Mouse (Mus musculus) forebrain, embryonic 15.5 days (tissue): ENCODE measurements at regions not wholly inside any gene's neighbourhood (a gene's known extent, or its start where the extent isn't known, plus 50 kb on each side); places are given as distances from the start of the nearest gene placed in this dataset.
A peak's percentile ranks its signal among the peaks of the same experiment; 100 is the strongest.

Source experiments
- ATAC-seq: fragments of 200-750 bp; cut with Nextera tagmentation; replicated peaks from 2 replicates; pipeline ENCODE4 v1.8.0; 2017; ENCODE audit warnings: mild to moderate bottlenecking, moderate TSS enrichment, moderate library complexity
- H3K27ac ChIP-seq: fragments of 300-500 bp; sonication (generic); replicated peaks from 2 replicates; pipeline ENCODE4 v1.5.1; 2015; ENCODE audit warnings: mild to moderate bottlenecking, inconsistent platforms
- H3K27me3 ChIP-seq: fragments of 300-500 bp; sonication (generic); 2 replicates; pipeline ENCODE4 v1.6.1; 2015; ENCODE audit warnings: inconsistent platforms
- H3K36me3 ChIP-seq: fragments of 300-500 bp; sonication (generic); 2 replicates; pipeline ENCODE4 v1.6.1; 2015; ENCODE audit warnings: mild to moderate bottlenecking, inconsistent platforms
- H3K4me1 ChIP-seq: fragments of 300-500 bp; sonication (generic); 2 replicates; pipeline ENCODE4 v1.6.1; 2015; ENCODE audit warnings: inconsistent platforms
- H3K4me2 ChIP-seq: fragments of 300-500 bp; sonication (generic); replicated peaks from 2 replicates; pipeline ENCODE4 v1.6.1; 2015; ENCODE audit warnings: mild to moderate bottlenecking, inconsistent platforms
- H3K4me3 ChIP-seq: fragments of 300-500 bp; sonication (generic); 2 replicates; pipeline ENCODE4 v1.5.1; 2015; ENCODE audit warnings: mild to moderate bottlenecking, inconsistent platforms
- H3K9ac ChIP-seq: fragments of 300-500 bp; sonication (generic); replicated peaks from 2 replicates; pipeline ENCODE4 v1.6.1; 2015; ENCODE audit warnings: mild to moderate bottlenecking, inconsistent platforms
- H3K9me3 ChIP-seq: fragments of 300-500 bp; sonication (generic); 2 replicates; pipeline ENCODE4 v1.6.1; 2016; ENCODE audit warnings: inconsistent platforms
- WGBS: fragments of 180-500 bp; shearing (Covaris S2); methylation state at CpG from one replicate; pipeline ENCODE4 v1.1.7; 2015; ENCODE audit warnings: mixed read lengths; 5-methylcytosine and 5-hydroxymethylcytosine counted together

DNA sequence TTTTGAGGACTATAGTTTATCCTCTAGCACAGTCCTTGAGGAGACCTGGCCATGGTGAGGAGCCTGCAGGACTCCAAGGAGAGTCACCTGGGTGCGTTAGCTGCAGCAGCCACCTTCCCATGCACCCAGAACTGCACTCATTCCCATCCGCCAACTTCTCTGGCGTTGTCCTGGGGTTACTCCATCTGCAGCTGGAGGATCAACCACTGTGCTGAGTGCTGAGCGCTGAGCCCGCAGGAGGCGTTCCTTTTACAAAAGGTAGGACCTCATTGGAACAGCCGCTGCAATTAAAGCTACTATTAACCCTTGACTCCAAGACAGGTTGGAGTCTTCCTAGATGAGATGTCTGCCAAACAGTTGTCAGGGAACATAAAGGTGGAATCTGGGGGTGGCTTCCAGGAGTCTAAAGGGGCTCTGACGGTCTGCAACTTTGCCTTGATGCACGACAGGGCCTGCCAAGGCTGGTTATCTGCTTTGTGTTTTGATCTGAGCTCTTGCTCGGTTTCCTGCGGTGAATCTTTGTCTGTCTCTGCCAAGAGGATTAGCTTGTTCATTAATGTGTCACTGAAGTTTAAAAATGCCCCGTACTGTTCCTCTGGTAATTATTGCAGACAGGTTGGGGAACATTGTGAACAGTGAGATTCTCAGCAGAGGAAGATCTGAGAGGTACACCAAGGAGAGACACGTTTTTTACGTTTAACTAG, 152.1 kb downstream of the Fam173b start:
- WGBS = 11% methylated on average over 14 of the region's 14 CpGs
- H3K4me3 ChIP-seq = no peak overlapping the region
- H3K36me3 ChIP-seq = no peaks in the 10 kb centered on the region
- H3K4me1 ChIP-seq = peaks cover 10% of the 10 kb centered on the region
- H3K9ac ChIP-seq = no peak overlapping the region
- H3K9me3 ChIP-seq = no peaks in the 10 kb centered on the region
- H3K27me3 ChIP-seq = no peaks in the 10 kb centered on the region
- H3K4me2 ChIP-seq = no peak overlapping the region
- peak; percentile 55; the same call in 1 of the 2 replicates for ATAC-seq
- no peak overlapping the region for H3K27ac ChIP-seq

DNA sequence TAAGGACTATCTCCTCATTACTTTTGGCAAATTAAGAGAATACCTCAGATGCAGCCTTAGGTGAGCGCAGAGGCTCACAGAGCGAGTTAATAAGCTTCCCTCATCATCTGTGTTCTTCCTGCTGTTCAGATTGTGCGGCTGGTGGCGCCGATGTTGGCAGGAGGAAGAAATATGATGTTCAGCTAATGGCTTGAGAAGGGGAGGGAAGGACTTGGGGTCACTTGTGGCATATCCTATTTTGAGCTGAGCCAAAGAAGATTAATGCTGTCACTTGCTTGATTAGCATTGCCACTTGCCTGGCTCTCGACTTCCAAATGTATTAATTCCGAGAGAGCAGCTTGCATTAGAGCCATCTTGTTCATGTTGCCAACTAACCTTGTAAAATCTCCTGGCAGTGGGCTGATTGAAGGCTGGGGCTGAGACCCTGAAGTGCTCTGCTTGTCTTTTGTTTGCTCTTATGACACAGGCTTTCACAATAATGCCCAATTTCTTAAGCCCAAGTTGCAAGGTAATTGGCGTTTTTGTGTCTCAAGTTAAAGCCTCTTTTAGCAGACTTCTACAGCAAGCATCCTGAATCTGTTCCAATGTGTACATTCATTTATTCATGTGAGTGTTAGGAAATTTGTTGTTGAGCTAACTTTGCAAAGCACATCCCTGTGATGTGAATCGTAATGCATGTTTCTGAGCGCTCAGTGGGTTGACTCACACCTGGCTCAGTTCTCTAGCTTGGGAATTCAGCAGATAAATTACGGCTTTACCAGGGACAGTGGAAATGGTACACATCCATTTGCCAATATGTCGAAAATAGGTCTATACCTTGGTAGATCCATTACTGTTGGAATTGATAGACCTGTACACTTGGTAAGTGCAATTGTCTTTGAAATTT, 167.6 kb downstream of the Fam173b start:
- Histone ChIP-seq H3K27me3 (no peaks in the 10 kb centered on the region), H3K9ac (no peak overlapping the region), H3K4me2 (no peak overlapping the region), H3K27ac (no peak overlapping the region), H3K36me3 (no peaks in the 10 kb centered on the region), H3K4me3 (no peak overlapping the region), H3K9me3 (no peaks in the 10 kb centered on the region), H3K4me1 (peaks cover 16% of the 10 kb centered on the region)
- 32% methylated on average over 12 of the region's 12 CpGs for WGBS
- ATAC-seq = no peak; the same call in 1 of the 2 replicates

DNA sequence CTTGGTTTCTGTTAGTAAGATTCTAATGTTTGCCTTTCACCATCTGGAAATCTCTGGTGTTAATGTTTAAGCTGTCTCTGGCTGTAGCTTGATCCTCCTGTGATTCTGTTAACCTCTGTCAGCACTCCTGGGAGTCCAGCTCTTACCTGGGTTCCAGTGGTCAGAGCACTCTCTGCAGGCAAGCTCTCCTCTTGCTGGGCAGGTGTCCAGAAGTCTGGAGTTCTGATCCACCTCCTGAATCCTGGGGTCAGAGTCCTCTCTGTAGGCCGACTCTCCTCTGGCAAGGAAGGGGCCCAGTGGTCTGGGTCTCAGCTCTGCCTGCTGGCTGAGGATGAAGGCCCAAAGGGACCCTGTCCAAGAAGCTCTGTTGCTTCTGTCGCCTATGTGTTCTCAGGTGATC, 181.4 kb downstream of the Fam173b start:
- H3K4me3 ChIP-seq = no peak overlapping the region
- H3K9ac ChIP-seq = no peak overlapping the region
- H3K36me3 ChIP-seq = no peaks in the 10 kb centered on the region
- WGBS = 97% methylated on average over 2 of the region's 2 CpGs
- H3K4me2 ChIP-seq = no peak overlapping the region
- H3K4me1 ChIP-seq = no peaks in the 10 kb centered on the region
- ATAC-seq = no peak
- H3K27ac ChIP-seq = no peak overlapping the region
- H3K27me3 ChIP-seq = no peaks in the 10 kb centered on the region
- no peaks in the 10 kb centered on the region for H3K9me3 ChIP-seq

DNA sequence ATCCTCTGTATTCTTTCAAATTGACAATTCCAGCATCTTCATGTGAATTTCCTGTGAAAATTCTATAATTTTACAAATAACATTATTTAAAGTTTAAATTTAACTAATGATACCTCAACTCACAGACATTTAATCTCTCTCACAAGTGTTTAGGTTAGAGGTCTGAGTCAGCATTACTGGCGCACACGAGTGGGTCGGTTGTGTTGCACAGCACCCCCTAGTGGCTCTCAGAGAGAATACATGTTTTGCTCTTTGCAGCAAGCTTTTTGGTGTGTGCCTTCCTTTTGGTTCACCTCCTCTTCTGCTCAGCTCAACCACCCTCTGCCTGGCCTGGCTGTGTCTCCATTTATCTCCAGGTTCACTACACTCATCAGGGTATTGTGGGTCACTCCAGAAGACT, 183.4 kb downstream of the Fam173b start:
- no peak overlapping the region for H3K27ac ChIP-seq
- no peaks in the 10 kb centered on the region for H3K27me3 ChIP-seq
- 82% methylated on average over 3 of the region's 3 CpGs for WGBS
- no peak overlapping the region for H3K4me2 ChIP-seq
- H3K4me3 ChIP-seq = no peak overlapping the region
- no peaks in the 10 kb centered on the region for H3K9me3 ChIP-seq
- no peak for ATAC-seq
- H3K4me1 ChIP-seq = no peaks in the 10 kb centered on the region
- no peak overlapping the region for H3K9ac ChIP-seq
- H3K36me3 ChIP-seq = no peaks in the 10 kb centered on the region

DNA sequence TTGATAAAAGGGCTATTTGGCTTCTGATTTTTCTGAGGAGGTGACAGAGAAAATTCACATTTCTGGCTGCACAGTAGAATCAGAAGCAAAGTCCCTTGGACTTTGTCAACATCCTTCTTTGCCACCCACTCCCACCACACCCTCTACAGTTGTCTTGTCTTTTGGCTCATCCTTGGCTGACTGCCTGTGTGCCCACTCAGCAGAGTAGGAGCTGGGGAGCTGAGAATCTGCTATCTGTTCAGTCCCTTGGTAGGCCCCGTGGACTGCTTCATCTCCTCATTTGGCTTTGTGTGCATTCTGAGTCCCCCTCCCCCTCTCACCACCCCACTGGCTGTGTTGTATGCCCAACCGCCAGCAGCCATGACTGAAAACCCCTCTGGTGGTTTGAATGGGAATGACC, 197.2 kb downstream of the Fam173b start:
- ATAC-seq = no peak
- 77% methylated on average over 2 of the region's 2 CpGs for WGBS
- no peak overlapping the region for H3K4me2 ChIP-seq
- no peaks in the 10 kb centered on the region for H3K36me3 ChIP-seq
- H3K27ac ChIP-seq = no peak overlapping the region
- H3K9ac ChIP-seq = no peak overlapping the region
- no peaks in the 10 kb centered on the region for H3K9me3 ChIP-seq
- no peaks in the 10 kb centered on the region for H3K27me3 ChIP-seq
- H3K4me3 ChIP-seq = no peak overlapping the region
- H3K4me1 ChIP-seq = no peaks in the 10 kb centered on the region

DNA sequence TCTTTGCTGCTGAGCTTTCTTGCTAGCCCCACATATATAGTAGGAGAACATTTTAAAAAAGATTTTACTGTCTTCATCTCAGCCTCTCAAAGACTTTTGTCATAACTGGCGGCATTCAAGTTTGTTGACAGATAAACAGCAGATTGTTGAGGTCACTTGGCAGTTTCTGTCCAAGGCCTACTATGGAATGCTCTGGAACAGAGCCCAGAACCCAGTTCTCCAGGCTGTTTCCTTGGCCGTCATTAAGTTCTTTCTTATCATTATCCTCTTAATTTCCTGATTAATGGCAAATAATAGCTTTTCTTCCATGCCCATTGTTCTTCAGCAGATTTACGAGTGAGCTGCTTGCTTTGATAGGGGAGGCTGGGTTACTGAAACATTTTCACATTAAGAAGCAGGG, 203.9 kb downstream of the Fam173b start:
- no peaks in the 10 kb centered on the region for H3K27me3 ChIP-seq
- no peaks in the 10 kb centered on the region for H3K4me1 ChIP-seq
- H3K36me3 ChIP-seq = no peaks in the 10 kb centered on the region
- H3K27ac ChIP-seq = no peak overlapping the region
- H3K4me3 ChIP-seq = no peak overlapping the region
- H3K9ac ChIP-seq = no peak overlapping the region
- no peaks in the 10 kb centered on the region for H3K9me3 ChIP-seq
- no peak overlapping the region for H3K4me2 ChIP-seq
- ATAC-seq = no peak
- 24% methylated on average over 3 of the region's 3 CpGs for WGBS

DNA sequence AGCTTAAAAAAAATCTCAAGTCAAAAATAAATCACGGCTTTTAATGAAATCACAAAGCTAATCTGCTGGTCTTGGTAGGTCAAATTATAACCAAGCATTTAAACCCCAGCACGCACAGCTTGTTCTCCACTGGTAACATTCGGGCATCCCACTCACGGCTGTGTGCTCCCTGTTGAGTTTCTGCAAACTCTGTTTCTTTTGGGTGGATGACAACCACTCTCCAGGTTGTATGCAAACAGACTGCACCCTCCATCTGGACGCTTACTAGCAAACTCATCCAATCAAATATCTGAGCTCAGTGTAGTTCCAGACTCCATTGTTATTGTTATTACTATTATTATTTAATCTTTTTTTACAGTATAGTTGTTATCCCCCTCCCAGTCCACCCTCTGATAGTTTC, 213.9 kb downstream of the Fam173b start:
- H3K9ac ChIP-seq = no peak overlapping the region
- 89% methylated on average over 5 of the region's 5 CpGs for WGBS
- 0 out of 2 replicates have a peak, but pooled peaks cover 5% of the 10 kb centered on the region for H3K4me1 ChIP-seq
- no peaks in the 10 kb centered on the region for H3K27me3 ChIP-seq
- H3K27ac ChIP-seq = no peak overlapping the region
- no peak overlapping the region for H3K4me3 ChIP-seq
- no peaks in the 10 kb centered on the region for H3K9me3 ChIP-seq
- no peaks in the 10 kb centered on the region for H3K36me3 ChIP-seq
- no peak for ATAC-seq
- H3K4me2 ChIP-seq = no peak overlapping the region

DNA sequence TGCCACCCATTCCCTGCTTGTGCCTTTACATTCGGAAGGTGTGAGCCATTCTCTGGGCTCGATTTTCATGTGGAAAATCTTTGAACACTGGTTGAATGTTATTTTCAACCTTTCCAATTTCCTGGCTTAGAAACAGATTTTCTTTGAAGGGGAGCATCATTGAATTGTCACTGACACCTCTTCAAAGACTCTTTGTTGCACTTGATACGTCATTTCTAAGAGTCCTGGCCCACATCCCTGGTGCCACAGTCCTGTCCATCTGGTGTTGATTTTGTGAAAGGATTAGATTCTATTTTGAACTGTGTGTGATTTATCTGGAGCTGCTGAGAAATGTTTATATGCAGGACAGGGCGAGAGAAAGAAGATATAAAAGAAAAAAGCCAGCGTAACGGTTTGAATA, 217.6 kb downstream of the Fam173b start:
- Histone ChIP-seq H3K27me3 (no peaks in the 10 kb centered on the region), H3K9me3 (no peaks in the 10 kb centered on the region), H3K4me1 (0 out of 2 replicates have a peak, but pooled peaks cover 5% of the 10 kb centered on the region), H3K27ac (no peak overlapping the region), H3K4me2 (no peak overlapping the region), H3K36me3 (no peaks in the 10 kb centered on the region), H3K9ac (no peak overlapping the region), H3K4me3 (no peak overlapping the region)
- WGBS = 57% methylated on average over 6 of the region's 6 CpGs
- ATAC-seq = no peak

DNA sequence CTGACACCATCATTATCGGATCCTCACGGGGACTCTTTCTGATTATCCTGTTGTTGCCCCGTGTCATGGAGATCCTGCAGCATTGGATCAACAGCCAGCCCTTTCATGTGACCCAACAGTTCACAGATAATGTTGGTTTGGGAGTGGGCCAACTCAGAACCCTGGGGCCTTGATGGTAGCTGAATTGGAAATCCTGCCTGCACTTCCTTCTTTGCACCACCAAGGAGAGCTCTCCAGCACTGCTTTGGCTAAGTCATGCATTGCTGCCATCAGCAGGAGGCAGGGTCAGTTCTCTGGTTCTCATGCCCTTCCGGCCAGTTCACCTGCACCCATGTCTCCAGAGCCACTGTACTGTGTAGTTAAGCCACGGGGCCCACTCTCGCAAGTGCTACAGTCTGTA, 225.6 kb downstream of the Fam173b start:
- Histone ChIP-seq H3K4me2 (no peak overlapping the region), H3K9ac (no peak overlapping the region), H3K27ac (no peak overlapping the region), H3K9me3 (no peaks in the 10 kb centered on the region), H3K27me3 (no peaks in the 10 kb centered on the region), H3K4me1 (no peaks in the 10 kb centered on the region), H3K4me3 (no peak overlapping the region), H3K36me3 (no peaks in the 10 kb centered on the region)
- ATAC-seq = no peak
- 95% methylated on average over 6 of the region's 6 CpGs for WGBS

DNA sequence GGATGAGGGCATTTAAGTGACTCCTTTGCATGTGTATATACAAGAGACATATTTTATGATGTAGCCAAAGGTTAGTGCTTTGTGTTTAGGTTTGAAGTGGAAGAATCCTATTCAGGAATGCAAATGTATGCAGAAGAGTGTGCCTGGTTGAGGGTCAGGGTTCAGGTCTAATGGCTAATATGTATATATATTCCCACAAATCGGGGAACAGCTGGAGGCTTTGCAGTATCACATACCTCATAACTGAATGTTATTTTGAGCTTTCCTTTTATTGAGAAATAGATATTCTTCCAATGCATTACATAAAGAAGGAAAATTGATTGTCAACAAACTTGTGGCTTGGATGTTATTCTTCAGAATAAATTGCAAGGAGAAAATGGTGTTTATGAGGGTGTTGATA, 239.9 kb downstream of the Fam173b start:
- WGBS = 94% methylated on average over 1 of the region's 1 CpGs
- H3K36me3 ChIP-seq = no peaks in the 10 kb centered on the region
- H3K4me1 ChIP-seq = no peaks in the 10 kb centered on the region
- ATAC-seq = no peak
- no peak overlapping the region for H3K27ac ChIP-seq
- no peaks in the 10 kb centered on the region for H3K27me3 ChIP-seq
- no peak overlapping the region for H3K4me2 ChIP-seq
- H3K4me3 ChIP-seq = no peak overlapping the region
- no peaks in the 10 kb centered on the region for H3K9me3 ChIP-seq
- no peak overlapping the region for H3K9ac ChIP-seq

DNA sequence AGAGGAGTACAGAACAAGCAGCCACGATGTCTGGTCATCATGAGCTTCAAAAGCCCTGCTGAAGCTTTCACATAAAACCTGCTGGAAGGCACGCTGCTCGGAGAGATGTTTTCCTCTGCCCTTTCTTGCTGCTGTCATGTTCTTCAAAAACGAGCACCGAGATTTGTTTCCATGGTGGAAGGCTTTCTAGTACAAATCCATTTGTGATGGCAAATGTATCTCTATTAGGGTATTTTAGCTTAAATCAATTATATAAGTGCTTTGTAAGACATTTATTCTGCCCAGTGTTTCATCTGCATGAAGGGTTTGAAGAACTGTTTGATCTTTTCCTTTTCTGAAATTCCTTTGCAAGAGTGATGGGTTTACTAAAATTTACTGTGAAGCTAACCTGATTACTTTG, 253.1 kb downstream of the Fam173b start:
- no peak overlapping the region for H3K9ac ChIP-seq
- no peaks in the 10 kb centered on the region for H3K4me1 ChIP-seq
- ATAC-seq = no peak
- H3K27ac ChIP-seq = no peak overlapping the region
- H3K4me2 ChIP-seq = no peak overlapping the region
- H3K36me3 ChIP-seq = no peaks in the 10 kb centered on the region
- H3K27me3 ChIP-seq = no peaks in the 10 kb centered on the region
- no peak overlapping the region for H3K4me3 ChIP-seq
- WGBS = 79% methylated on average over 5 of the region's 5 CpGs
- no peaks in the 10 kb centered on the region for H3K9me3 ChIP-seq

DNA sequence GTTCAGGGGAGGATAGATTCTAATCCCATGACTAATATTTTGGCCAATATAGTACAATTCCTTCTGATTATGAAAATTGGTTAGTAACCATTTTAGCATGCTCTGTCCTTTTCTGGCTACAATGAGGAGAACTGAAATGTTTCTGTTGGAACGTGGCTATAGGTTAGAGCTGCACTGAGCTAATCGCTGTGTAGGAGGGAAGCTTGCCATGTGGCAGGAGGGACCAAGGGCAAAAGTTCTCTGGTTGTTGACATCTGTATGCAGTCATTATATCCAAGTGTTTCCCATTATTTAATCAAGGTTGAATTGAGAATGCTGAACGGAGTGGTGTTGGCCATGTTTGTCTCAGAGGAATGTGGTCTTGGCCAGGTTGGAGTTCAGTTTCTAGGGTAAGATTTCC, 253.5 kb downstream of the Fam173b start:
- WGBS = 88% methylated on average over 3 of the region's 3 CpGs
- no peak overlapping the region for H3K9ac ChIP-seq
- H3K27ac ChIP-seq = no peak overlapping the region
- H3K36me3 ChIP-seq = no peaks in the 10 kb centered on the region
- no peak overlapping the region for H3K4me2 ChIP-seq
- H3K4me1 ChIP-seq = no peaks in the 10 kb centered on the region
- no peak overlapping the region for H3K4me3 ChIP-seq
- no peaks in the 10 kb centered on the region for H3K27me3 ChIP-seq
- ATAC-seq = no peak
- H3K9me3 ChIP-seq = no peaks in the 10 kb centered on the region
